Mouse (Mus musculus) 416B (cell line): ENCODE results near the gene Uvrag.

Source experiments
- DNase-seq: peaks from one replicate; pipeline ENCODE4 v3.0.0; 2011; ENCODE audit warnings: low read depth

Uvrag gene

GRCm38 (mm10) chr7:99059934-99060333, 81.0 kb downstream of the Uvrag start:
- no peak for DNase-seq

GRCm38 (mm10) chr7:99057053-99057630, 83.8 kb downstream of the Uvrag start:
- DNase-seq: no peak

- DNase-seq: no peak
These were observed 87.3 kb downstream of the Uvrag start for GRCm38 (mm10) chr7:99053626-99054025.

- no peak for DNase-seq
These were observed 88.3 kb downstream of the Uvrag start for GRCm38 (mm10) chr7:99052471-99053241.

- DNase-seq: no peak
These were observed 90.1 kb downstream of the Uvrag start for GRCm38 (mm10) chr7:99050882-99051281.

GRCm38 (mm10) chr7:99049897-99050296, 91.0 kb downstream of the Uvrag start:
- DNase-seq: peak; percentile 76

- DNase-seq: no peak
These were observed 94.3 kb downstream of the Uvrag start for GRCm38 (mm10) chr7:99046545-99047206.

- no peak for DNase-seq
These were observed 95.4 kb downstream of the Uvrag start for GRCm38 (mm10) chr7:99045525-99045924.

- no peak for DNase-seq
These were observed 97.0 kb downstream of the Uvrag start for GRCm38 (mm10) chr7:99043923-99044322.

GRCm38 (mm10) chr7:99043322-99043721, 97.6 kb downstream of the Uvrag start:
- peak; percentile 14 for DNase-seq

GRCm38 (mm10) chr7:99041818-99042217, 99.1 kb downstream of the Uvrag start:
- no peak for DNase-seq

GRCm38 (mm10) chr7:99039912-99040311, 101.0 kb downstream of the Uvrag start:
- no peak for DNase-seq

GRCm38 (mm10) chr7:99036284-99036683, 104.7 kb downstream of the Uvrag start:
- DNase-seq: no peak

- DNase-seq: no peak
These were observed 106.0 kb downstream of the Uvrag start for GRCm38 (mm10) chr7:99034909-99035308.

- peak; percentile 34 for DNase-seq
These were observed 107.1 kb downstream of the Uvrag start for GRCm38 (mm10) chr7:99033838-99034237.

GRCm38 (mm10) chr7:99033314-99033713, 107.6 kb downstream of the Uvrag start:
- no peak for DNase-seq

- no peak for DNase-seq
These were observed 108.9 kb downstream of the Uvrag start for GRCm38 (mm10) chr7:99032051-99032450.

- peak; percentile 43 for DNase-seq
These were observed 112.8 kb downstream of the Uvrag start for GRCm38 (mm10) chr7:99028108-99028507.

GRCm38 (mm10) chr7:99027185-99027584, 113.8 kb downstream of the Uvrag start:
- DNase-seq: peak; percentile 80

GRCm38 (mm10) chr7:99025989-99026388, 115.0 kb downstream of the Uvrag start:
- no peak for DNase-seq

- no peak for DNase-seq
These were observed 115.7 kb downstream of the Uvrag start for GRCm38 (mm10) chr7:99025265-99025664.

- DNase-seq: no peak
These were observed 116.2 kb downstream of the Uvrag start for GRCm38 (mm10) chr7:99024791-99025190.

GRCm38 (mm10) chr7:99023931-99024330, 117.0 kb downstream of the Uvrag start:
- peak; percentile 31 for DNase-seq
